Mouse (Mus musculus): Measurements from ENCODE around the gene Spock1. TPM values are rescaled to one million over a fixed set of nuclear protein-coding genes. Genes with fewer than 3 reads are reported as not detected.
A peak's percentile ranks its signal among the peaks of the same experiment; 100 is the strongest.

Spock1 gene
- polyA plus RNA-seq, 1 experiment from 2014 or later: 0.77 TPM

GRCm38 (mm10) chr13:57930720-57931119 is 22.6 kb upstream of the Spock1 start:
- no peak overlapping the region for H3K4me2 ChIP-seq (ENCODE audit: low read depth, low read length)
- 67% methylated on average over 5 of the region's 5 CpGs for WGBS
- ATAC-seq (replicated peaks; ENCODE audit: extremely low read depth, insufficient read depth, low FRiP score): no peak

GRCm38 (mm10) chr13:57930283-57930682 is 22.2 kb upstream of the Spock1 start:
- no peak overlapping the region for H3K4me2 ChIP-seq (ENCODE audit: low read depth, low read length)
- WGBS: 47% methylated on average over 2 of the region's 2 CpGs

More at GRCm38 (mm10) chr13:57930720-57931119, 22.6 kb upstream of the Spock1 start:
- Histone ChIP-seq H3K27ac (ENCODE audit: low read length) (no peak overlapping the region), H3K36me3 (ENCODE audit: control insufficient read depth, insufficient read depth) (no peaks in the 10 kb centered on the region), H3K9me3 (replicated peaks; ENCODE audit: control insufficient read depth, low read length) (no peaks in the 10 kb centered on the region), H3K27me3 (ENCODE audit: control insufficient read depth, insufficient read depth, low read length) (no peaks in the 10 kb centered on the region), H3K4me3 (ENCODE audit: low read length) (no peak overlapping the region), H3K4me1 (ENCODE audit: control insufficient read depth, insufficient read depth, low read length) (no peaks in the 10 kb centered on the region), H3K9ac (ENCODE audit: low read length) (no peak overlapping the region)

DNA sequence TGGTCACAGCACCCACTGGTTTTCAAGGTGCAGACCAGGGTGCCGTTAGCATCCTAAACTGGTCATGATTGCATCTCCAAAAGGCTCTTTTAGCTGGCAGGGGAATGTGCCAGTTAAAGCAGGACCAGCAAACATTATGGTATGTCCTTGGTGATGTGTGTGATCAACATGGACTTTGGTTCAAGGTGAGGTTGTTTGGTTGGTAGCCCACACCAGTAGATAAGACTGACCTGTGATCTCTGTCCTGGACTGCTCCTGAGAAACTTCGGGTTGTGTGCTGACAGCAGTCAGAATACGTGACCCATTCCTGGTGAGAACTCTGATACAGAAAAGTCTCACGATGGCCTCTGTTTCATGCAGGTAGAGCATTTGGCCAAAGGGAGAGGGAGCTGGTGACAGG is 11.8 kb upstream of the Spock1 start:
- H3K9me3 ChIP-seq (replicated peaks; ENCODE audit: control insufficient read depth, low read length): peaks cover 4% of the 10 kb centered on the region; the same call in 1 of the 2 replicates
- no peak overlapping the region for H3K9ac ChIP-seq (ENCODE audit: low read length)
- H3K4me2 ChIP-seq (ENCODE audit: low read depth, low read length): no peak overlapping the region
- no peaks in the 10 kb centered on the region for H3K27me3 ChIP-seq (ENCODE audit: control insufficient read depth, insufficient read depth, low read length)
- H3K36me3 ChIP-seq (ENCODE audit: control insufficient read depth, insufficient read depth): no peaks in the 10 kb centered on the region
- H3K4me1 ChIP-seq (ENCODE audit: control insufficient read depth, insufficient read depth, low read length): peaks cover 13% of the 10 kb centered on the region
- no peak overlapping the region for H3K27ac ChIP-seq (ENCODE audit: low read length)
- ATAC-seq (replicated peaks; ENCODE audit: extremely low read depth, insufficient read depth, low FRiP score): no peak
- 79% methylated on average over 4 of the region's 4 CpGs for WGBS
- no peak overlapping the region for H3K4me3 ChIP-seq (ENCODE audit: low read length)

More at GRCm38 (mm10) chr13:57930283-57930682, 22.2 kb upstream of the Spock1 start:
- Histone ChIP-seq H3K9ac (ENCODE audit: low read length) (no peak overlapping the region), H3K9me3 (replicated peaks; ENCODE audit: control insufficient read depth, low read length) (no peaks in the 10 kb centered on the region), H3K27ac (ENCODE audit: low read length) (no peak overlapping the region), H3K4me3 (ENCODE audit: low read length) (no peak overlapping the region), H3K27me3 (ENCODE audit: control insufficient read depth, insufficient read depth, low read length) (no peaks in the 10 kb centered on the region), H3K36me3 (ENCODE audit: control insufficient read depth, insufficient read depth) (no peaks in the 10 kb centered on the region), H3K4me1 (ENCODE audit: control insufficient read depth, insufficient read depth, low read length) (no peaks in the 10 kb centered on the region)
- ATAC-seq (replicated peaks; ENCODE audit: extremely low read depth, insufficient read depth, low FRiP score): no peak

DNA sequence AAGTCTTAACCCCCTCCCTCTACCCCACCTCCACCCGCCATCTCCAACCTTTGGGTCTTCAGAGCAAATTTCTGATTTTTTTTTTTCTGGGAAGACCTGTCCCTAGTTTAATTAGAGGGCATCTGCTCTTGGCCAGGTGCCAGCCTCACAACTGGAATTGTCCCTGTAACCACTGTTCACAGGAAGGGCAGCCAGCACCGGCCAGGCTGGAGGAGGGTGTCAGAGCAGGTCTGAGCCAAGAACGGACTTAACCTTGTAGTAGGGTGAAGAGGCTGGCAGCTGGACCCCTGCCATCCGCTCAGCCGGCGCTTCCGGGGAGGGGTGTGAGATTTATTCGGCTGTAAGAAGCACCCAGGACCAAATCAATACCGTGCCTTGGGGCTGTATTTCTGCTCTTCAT is 3.0 kb upstream of the Spock1 start:
- no peak overlapping the region for H3K4me3 ChIP-seq (ENCODE audit: low read length)
- 56% methylated on average over 9 of the region's 9 CpGs for WGBS
- peaks cover 12% of the 10 kb centered on the region for H3K4me1 ChIP-seq (ENCODE audit: control insufficient read depth, insufficient read depth, low read length)
- H3K9me3 ChIP-seq (replicated peaks; ENCODE audit: control insufficient read depth, low read length): 0 out of 2 replicates have a peak, but pooled peaks cover 3% of the 10 kb centered on the region
- no peak overlapping the region for H3K9ac ChIP-seq (ENCODE audit: low read length)
- peak; percentile 57; the same call in 1 of the 2 replicates for ATAC-seq (replicated peaks; ENCODE audit: extremely low read depth, insufficient read depth, low FRiP score)
- H3K4me2 ChIP-seq (ENCODE audit: low read depth, low read length): no peak overlapping the region
- peaks cover 25% of the 10 kb centered on the region for H3K27me3 ChIP-seq (ENCODE audit: control insufficient read depth, insufficient read depth, low read length)
- H3K27ac ChIP-seq (ENCODE audit: low read length): peak overlapping the region; percentile 40; the same call in 1 of the 2 replicates
- no peaks in the 10 kb centered on the region for H3K36me3 ChIP-seq (ENCODE audit: control insufficient read depth, insufficient read depth)

GRCm38 (mm10) chr13:57907428-57908265 is 485 bp downstream of the Spock1 start:
- no peak overlapping the region for H3K27ac ChIP-seq (ENCODE audit: low read length)
- peak overlapping the region; percentile 50 for H3K4me3 ChIP-seq (ENCODE audit: low read length)
- H3K9me3 ChIP-seq (replicated peaks; ENCODE audit: control insufficient read depth, low read length): 0 out of 2 replicates have a peak, but pooled peaks cover 3% of the 10 kb centered on the region
- peak overlapping the region; percentile 73 for H3K4me2 ChIP-seq (ENCODE audit: low read depth, low read length)
- H3K4me1 ChIP-seq (ENCODE audit: control insufficient read depth, insufficient read depth, low read length): peaks cover 12% of the 10 kb centered on the region
- H3K27me3 ChIP-seq (ENCODE audit: control insufficient read depth, insufficient read depth, low read length): peaks cover 27% of the 10 kb centered on the region
- no peak for ATAC-seq (replicated peaks; ENCODE audit: extremely low read depth, insufficient read depth, low FRiP score)
- WGBS: 3% methylated on average over 60 of the region's 60 CpGs
- H3K9ac ChIP-seq (ENCODE audit: low read length): 0 out of 2 replicates have a peak overlapping the region, but pooled peaks have one; percentile 33
- no peaks in the 10 kb centered on the region for H3K36me3 ChIP-seq (ENCODE audit: control insufficient read depth, insufficient read depth)

GRCm38 (mm10) chr13:57894597-57894996 is 13.5 kb downstream of the Spock1 start:
- H3K9ac ChIP-seq (ENCODE audit: low read length): no peak overlapping the region
- H3K4me3 ChIP-seq (ENCODE audit: low read length): no peak overlapping the region
- peaks cover 1% of the 10 kb centered on the region; the same call in 1 of the 2 replicates for H3K4me1 ChIP-seq (ENCODE audit: control insufficient read depth, insufficient read depth, low read length)
- no peak overlapping the region for H3K4me2 ChIP-seq (ENCODE audit: low read depth, low read length)
- ATAC-seq (replicated peaks; ENCODE audit: extremely low read depth, insufficient read depth, low FRiP score): no peak
- 83% methylated on average over 8 of the region's 8 CpGs for WGBS
- H3K36me3 ChIP-seq (ENCODE audit: control insufficient read depth, insufficient read depth): no peaks in the 10 kb centered on the region
- no peak overlapping the region for H3K27ac ChIP-seq (ENCODE audit: low read length)
- H3K9me3 ChIP-seq (replicated peaks; ENCODE audit: control insufficient read depth, low read length): peaks cover 10% of the 10 kb centered on the region
- H3K27me3 ChIP-seq (ENCODE audit: control insufficient read depth, insufficient read depth, low read length): peaks cover 7% of the 10 kb centered on the region; the same call in 1 of the 2 replicates

DNA sequence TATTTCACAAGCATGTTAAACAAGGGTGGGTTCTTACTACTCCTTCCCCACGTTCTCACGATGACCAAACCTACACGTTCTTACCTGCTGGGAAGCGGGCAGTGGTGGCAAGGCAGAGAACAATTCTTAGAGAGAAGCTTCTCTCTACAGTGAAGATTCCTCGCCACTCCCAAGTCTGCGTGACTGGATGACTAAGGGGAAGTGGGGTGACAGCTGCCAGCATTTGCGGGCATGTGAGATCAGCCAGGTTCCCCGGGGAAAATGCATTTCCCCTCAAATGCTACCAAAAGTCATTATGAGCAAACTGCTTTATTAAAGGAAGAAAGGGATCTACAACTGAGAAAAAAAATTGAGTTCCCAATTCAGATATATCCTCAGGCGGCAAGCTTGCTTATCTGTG is 18.4 kb downstream of the Spock1 start:
- peaks cover 7% of the 10 kb centered on the region; the same call in 1 of the 2 replicates for H3K27me3 ChIP-seq (ENCODE audit: control insufficient read depth, insufficient read depth, low read length)
- H3K4me1 ChIP-seq (ENCODE audit: control insufficient read depth, insufficient read depth, low read length): peaks cover 6% of the 10 kb centered on the region; the same call in 1 of the 2 replicates
- WGBS: 44% methylated on average over 9 of the region's 9 CpGs
- H3K36me3 ChIP-seq (ENCODE audit: control insufficient read depth, insufficient read depth): no peaks in the 10 kb centered on the region
- H3K9ac ChIP-seq (ENCODE audit: low read length): no peak overlapping the region
- H3K4me3 ChIP-seq (ENCODE audit: low read length): no peak overlapping the region
- ATAC-seq (replicated peaks; ENCODE audit: extremely low read depth, insufficient read depth, low FRiP score): no peak
- peak overlapping the region; percentile 19; the same call in 1 of the 2 replicates for H3K4me2 ChIP-seq (ENCODE audit: low read depth, low read length)
- H3K27ac ChIP-seq (ENCODE audit: low read length): no peak overlapping the region
- no peaks in the 10 kb centered on the region for H3K9me3 ChIP-seq (replicated peaks; ENCODE audit: control insufficient read depth, low read length)

- Histone ChIP-seq H3K36me3 (ENCODE audit: control insufficient read depth, insufficient read depth) (no peaks in the 10 kb centered on the region), H3K9me3 (replicated peaks; ENCODE audit: control insufficient read depth, low read length) (no peaks in the 10 kb centered on the region), H3K27me3 (ENCODE audit: control insufficient read depth, insufficient read depth, low read length) (peaks cover 7% of the 10 kb centered on the region; the same call in 1 of the 2 replicates), H3K4me1 (ENCODE audit: control insufficient read depth, insufficient read depth, low read length) (peaks cover 6% of the 10 kb centered on the region; the same call in 1 of the 2 replicates), H3K4me3 (ENCODE audit: low read length) (no peak overlapping the region), H3K4me2 (ENCODE audit: low read depth, low read length) (peak overlapping the region; percentile 19; the same call in 1 of the 2 replicates), H3K9ac (ENCODE audit: low read length) (no peak overlapping the region), H3K27ac (ENCODE audit: low read length) (no peak overlapping the region)
- WGBS: 14% methylated on average over 6 of the region's 6 CpGs
- no peak for ATAC-seq (replicated peaks; ENCODE audit: extremely low read depth, insufficient read depth, low FRiP score)
These were observed 19.1 kb downstream of the Spock1 start for GRCm38 (mm10) chr13:57889050-57889449.

- no peak overlapping the region for H3K9ac ChIP-seq (ENCODE audit: low read length)
- H3K9me3 ChIP-seq (replicated peaks; ENCODE audit: control insufficient read depth, low read length): no peaks in the 10 kb centered on the region
- H3K27ac ChIP-seq (ENCODE audit: low read length): no peak overlapping the region
- no peaks in the 10 kb centered on the region for H3K27me3 ChIP-seq (ENCODE audit: control insufficient read depth, insufficient read depth, low read length)
- WGBS: 31% methylated on average over 4 of the region's 4 CpGs
- no peaks in the 10 kb centered on the region for H3K4me1 ChIP-seq (ENCODE audit: control insufficient read depth, insufficient read depth, low read length)
- no peaks in the 10 kb centered on the region for H3K36me3 ChIP-seq (ENCODE audit: control insufficient read depth, insufficient read depth)
- H3K4me3 ChIP-seq (ENCODE audit: low read length): no peak overlapping the region
- ATAC-seq (replicated peaks; ENCODE audit: extremely low read depth, insufficient read depth, low FRiP score): no peak
- H3K4me2 ChIP-seq (ENCODE audit: low read depth, low read length): no peak overlapping the region
These were observed 28.3 kb downstream of the Spock1 start for GRCm38 (mm10) chr13:57879817-57880216.
